Mouse (Mus musculus) neural tube, embryonic 14.5 days (tissue): ENCODE results near the gene Ugt1a8. TPM values are rescaled to one million over a fixed set of nuclear protein-coding genes. Genes with fewer than 3 reads are reported as not detected.
"Not testable (repeated sequence)": the region's sequence is repeated elsewhere in the genome, so short reads cannot be mapped to it uniquely, and the experiment has no call there.

Experiments used
- ATAC-seq: fragments of 200-750 bp; cut with Nextera tagmentation; 2 replicates; pipeline ENCODE4 v1.8.0; 2017; ENCODE audit warnings: low read depth, mild to moderate bottlenecking, moderate TSS enrichment, moderate library complexity
- H3K27ac ChIP-seq: fragments of 300-500 bp; sonication (generic); 2 replicates; pipeline ENCODE4 v1.5.1; 2014; ENCODE audit warnings: low read depth, mild to moderate bottlenecking, control low read depth, low read length, moderate library complexity, mixed read lengths
- H3K27me3 ChIP-seq: fragments of 300-500 bp; sonication (generic); 2 replicates; pipeline ENCODE4 v1.6.1; 2014; ENCODE audit warnings: low read length; ENCODE audit not compliant: control insufficient read depth, insufficient read depth
- H3K36me3 ChIP-seq: fragments of 300-500 bp; sonication (generic); 2 replicates; pipeline ENCODE4 v1.6.1; 2014; ENCODE audit warnings: low read length, mixed read lengths; ENCODE audit not compliant: control insufficient read depth, insufficient read depth
- H3K4me1 ChIP-seq: fragments of 300-500 bp; sonication (generic); 2 replicates; pipeline ENCODE4 v1.6.1; 2014; ENCODE audit warnings: low read length; ENCODE audit not compliant: control insufficient read depth, insufficient read depth
- H3K4me2 ChIP-seq: fragments of 300-500 bp; sonication (generic); 2 replicates; pipeline ENCODE4 v1.6.1; 2014; ENCODE audit warnings: mild to moderate bottlenecking, low read depth, low read length, control low read depth
- H3K4me3 ChIP-seq: fragments of 300-500 bp; sonication (generic); 2 replicates; pipeline ENCODE4 v1.5.1; 2014; ENCODE audit warnings: low read depth, low read length, control low read depth, mixed read lengths
- H3K9ac ChIP-seq: fragments of 300-500 bp; sonication (generic); replicated peaks from 2 replicates; pipeline ENCODE4 v1.6.1; 2014; ENCODE audit warnings: low read depth, mild to moderate bottlenecking, control low read depth, low read length, mixed read lengths
- H3K9me3 ChIP-seq: fragments of 300-500 bp; sonication (generic); 2 replicates; pipeline ENCODE4 v1.6.1; 2016; ENCODE audit warnings: low read length; ENCODE audit not compliant: control insufficient read depth
- WGBS: fragments of 180-500 bp; shearing (Covaris S2); extraction: QIAGEN DNeasy Blood & Tissue Kit; methylation state at CpG from one replicate; pipeline ENCODE4 v1.1.7; 2014; 5-methylcytosine and 5-hydroxymethylcytosine counted together
- polyA plus RNA-seq: library from polyadenylated mRNA; unstranded; fragments of >200 nt; fragmentation: Nextera tagmentation; extraction: Ambion mirVana; gene quantifications from 2 replicates; pipeline ENCODE4 v1.2.1, GENCODE M21; 2014

Gene Ugt1a8
- polyA plus RNA-seq, 1 experiment from 2014 or later: not detected

DNA sequence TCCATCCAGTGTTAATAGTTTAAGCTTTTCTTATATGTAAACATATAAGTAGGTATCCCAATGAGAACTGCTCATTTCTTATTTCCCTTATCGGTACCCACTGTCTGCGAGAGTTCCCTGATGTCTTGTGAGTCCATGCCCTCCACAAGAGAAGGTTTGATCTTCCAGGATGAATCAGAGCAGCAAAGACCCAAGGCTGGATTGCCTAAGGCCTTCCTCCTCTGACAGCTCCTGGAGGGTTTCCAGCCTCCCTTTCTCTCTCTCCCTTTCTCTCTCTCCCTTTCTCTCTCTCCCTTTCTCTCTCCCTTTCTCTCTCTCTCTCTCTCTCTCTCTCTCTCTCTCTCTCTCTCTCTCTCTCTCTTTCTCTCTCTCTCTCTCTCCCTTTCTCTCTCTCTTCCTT is 41.5 kb downstream of the Ugt1a8 start:
- ATAC-seq, H3K4me1 ChIP-seq, H3K36me3 ChIP-seq, H3K9ac ChIP-seq, H3K27ac ChIP-seq, H3K27me3 ChIP-seq, H3K4me3 ChIP-seq, H3K4me2 ChIP-seq, H3K9me3 ChIP-seq: not testable (repeated sequence)
- WGBS: 90% methylated on average over 2 of the region's 2 CpGs

DNA sequence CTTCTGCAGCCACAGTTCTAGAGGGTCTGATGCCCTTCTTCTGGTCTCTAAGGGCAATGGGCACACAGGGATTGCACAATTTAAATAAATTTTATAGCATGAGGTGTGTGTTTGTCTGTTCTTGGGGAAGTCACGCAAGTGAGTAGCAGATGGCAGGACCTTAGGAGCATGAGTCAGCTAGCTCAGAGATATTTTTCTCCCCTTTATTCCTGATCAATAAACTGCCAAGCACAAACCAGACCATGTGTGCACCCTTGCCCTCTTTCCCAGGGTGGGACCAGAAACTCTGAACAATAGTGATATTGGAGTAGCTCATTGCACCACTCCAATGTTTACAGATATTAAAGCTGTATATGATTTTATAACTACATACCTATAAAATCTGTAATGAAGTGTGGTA is 42.6 kb downstream of the Ugt1a8 start:
- H3K9me3 ChIP-seq, H3K4me3 ChIP-seq, H3K27ac ChIP-seq, H3K36me3 ChIP-seq, H3K4me1 ChIP-seq, H3K4me2 ChIP-seq, H3K27me3 ChIP-seq, ATAC-seq, H3K9ac ChIP-seq: not testable (repeated sequence)
- 91% methylated on average over 1 of the region's 1 CpGs for WGBS

DNA sequence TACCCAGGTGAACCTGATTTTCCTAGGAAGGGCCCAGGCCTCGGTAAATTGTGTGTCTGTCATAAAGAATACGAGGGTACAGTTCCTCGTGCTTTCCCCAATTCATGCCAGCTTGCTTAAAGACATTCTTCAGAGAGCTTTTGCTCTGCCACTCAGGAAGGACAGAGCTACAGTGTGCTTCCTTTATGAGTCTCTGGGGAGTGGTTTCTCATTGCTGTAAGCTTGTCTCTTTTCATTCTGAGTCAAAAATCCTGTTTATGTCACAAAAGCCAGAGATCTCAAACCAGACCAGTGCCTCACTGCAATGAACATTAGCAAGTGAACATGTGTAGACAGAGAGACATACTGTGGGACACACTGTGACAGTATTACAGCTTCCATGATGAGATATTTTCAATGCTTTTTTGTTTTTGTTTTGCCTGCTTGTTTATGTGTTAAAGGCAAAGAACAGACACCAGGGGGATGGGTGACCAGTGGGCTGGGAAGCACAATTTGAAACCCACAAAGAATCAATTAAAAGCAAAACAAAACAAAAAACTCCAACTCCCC is 46.4 kb downstream of the Ugt1a8 start:
- H3K4me1 ChIP-seq: no peaks in the 10 kb centered on the region
- H3K4me2 ChIP-seq: no peak overlapping the region
- H3K27ac ChIP-seq: peak overlapping the region; percentile 39; the same call in 1 of the 2 replicates
- peak; percentile 17; the same call in 1 of the 2 replicates for ATAC-seq
- H3K36me3 ChIP-seq: no peaks in the 10 kb centered on the region
- no peak overlapping the region for H3K4me3 ChIP-seq
- H3K9ac ChIP-seq: no peak overlapping the region
- WGBS: 57% methylated on average over 3 of the region's 3 CpGs
- H3K9me3 ChIP-seq: no peaks in the 10 kb centered on the region
- no peaks in the 10 kb centered on the region for H3K27me3 ChIP-seq

DNA sequence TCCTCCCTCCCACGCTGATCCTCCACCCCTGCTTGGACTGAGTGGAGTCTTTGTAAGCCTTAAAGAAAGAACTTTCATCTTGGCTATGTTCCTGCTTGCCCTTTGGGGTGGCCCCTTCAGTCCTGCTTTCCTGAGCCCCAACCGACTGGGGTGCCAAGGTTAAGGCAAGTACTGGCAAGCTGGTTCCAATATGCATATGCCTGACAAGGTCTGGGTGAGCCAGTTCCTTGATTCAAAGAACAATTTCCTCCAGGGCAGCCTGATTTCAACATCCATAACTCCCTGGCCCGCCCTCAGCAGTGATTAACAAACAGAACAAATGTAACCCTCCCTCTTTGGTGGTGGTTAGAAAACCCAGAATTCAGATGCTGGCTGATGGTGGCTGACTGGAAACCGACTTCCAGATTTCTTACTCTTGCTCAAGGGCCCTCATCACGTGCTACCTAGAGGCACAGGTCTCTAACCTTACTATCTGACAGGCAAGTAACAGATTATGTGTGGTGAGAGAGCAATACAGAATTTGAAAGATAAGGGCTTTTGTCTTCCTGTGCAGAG is 46.9 kb downstream of the Ugt1a8 start, which contains the start of gene Ugt1a6a:
Gene Ugt1a6a (plus strand): TSS at position 353 of the 555 bp plus-strand sequence.
- H3K4me2 ChIP-seq, H3K9me3 ChIP-seq, H3K9ac ChIP-seq, H3K27me3 ChIP-seq, H3K4me1 ChIP-seq, H3K4me3 ChIP-seq, H3K36me3 ChIP-seq: not testable (repeated sequence)
- peak within 1 kb of the TSS; percentile 39; the same call in 1 of the 2 replicates for H3K27ac ChIP-seq
- 48% methylated on average over 4 of the region's 5 CpGs for WGBS
- ATAC-seq: peak; percentile 54; the same call in 1 of the 2 replicates

DNA sequence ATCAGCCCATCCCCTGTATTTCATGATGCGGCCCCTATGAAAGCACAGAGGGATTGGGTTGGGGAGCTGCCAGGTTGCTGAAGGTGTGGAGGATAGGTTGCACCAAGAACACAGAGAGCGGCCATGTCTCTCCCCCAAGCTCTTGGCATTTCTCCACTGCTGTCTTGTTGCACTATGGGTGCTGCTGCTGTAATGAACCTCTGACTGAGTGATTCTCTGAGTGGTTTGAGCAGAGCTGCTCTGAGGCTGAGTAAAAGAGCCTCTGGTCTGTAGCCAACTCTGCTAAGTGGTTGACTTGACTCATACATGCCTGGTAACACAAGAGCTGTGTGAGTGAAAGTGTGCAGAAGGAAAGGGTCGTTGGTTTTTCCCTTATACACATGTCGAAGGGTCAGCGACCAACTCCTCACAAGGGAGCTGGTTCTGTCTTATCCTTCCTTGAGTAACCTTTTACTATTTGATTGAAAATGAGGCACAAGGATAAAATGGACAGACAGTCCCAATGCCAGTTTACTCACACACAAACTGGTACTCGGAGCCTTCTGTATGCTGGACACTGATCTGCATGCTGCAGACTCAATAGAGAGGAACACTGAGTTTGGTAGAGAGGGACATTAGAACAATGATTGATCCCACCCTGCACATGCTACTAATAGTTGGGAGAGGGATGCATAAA is 47.8 kb downstream of the Ugt1a8 start:
- not testable (repeated sequence) for H3K36me3 ChIP-seq, H3K27me3 ChIP-seq, H3K9ac ChIP-seq, H3K27ac ChIP-seq, H3K9me3 ChIP-seq, H3K4me3 ChIP-seq, H3K4me1 ChIP-seq, ATAC-seq, H3K4me2 ChIP-seq
- WGBS: 91% methylated on average over 5 of the region's 6 CpGs

DNA sequence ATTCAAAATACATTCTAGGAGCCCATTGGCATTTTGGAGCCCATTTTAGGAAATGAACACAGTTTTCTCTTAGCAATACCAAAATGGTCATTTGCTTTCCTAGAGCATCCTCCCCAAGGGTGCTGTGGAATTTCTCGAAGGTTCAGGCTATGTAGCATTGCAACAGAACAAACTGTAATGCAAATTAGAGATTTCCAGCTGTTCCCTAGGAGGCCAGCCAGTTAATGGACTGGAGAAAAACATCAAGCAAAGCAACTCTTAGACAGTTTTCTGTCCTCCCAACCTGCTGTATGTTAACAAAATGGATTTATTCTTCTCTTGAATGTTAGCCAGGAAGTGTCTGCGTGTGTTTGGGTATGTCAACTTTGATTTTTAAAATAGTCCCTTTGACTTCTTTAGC is 49.0 kb downstream of the Ugt1a8 start:
- Histone ChIP-seq H3K27ac (no peak overlapping the region), H3K9me3 (no peaks in the 10 kb centered on the region), H3K4me1 (no peaks in the 10 kb centered on the region), H3K27me3 (no peaks in the 10 kb centered on the region), H3K9ac (no peak overlapping the region), H3K36me3 (no peaks in the 10 kb centered on the region), H3K4me2 (no peak overlapping the region), H3K4me3 (no peak overlapping the region)
- WGBS: 64% methylated on average over 2 of the region's 2 CpGs
- ATAC-seq: no peak

DNA sequence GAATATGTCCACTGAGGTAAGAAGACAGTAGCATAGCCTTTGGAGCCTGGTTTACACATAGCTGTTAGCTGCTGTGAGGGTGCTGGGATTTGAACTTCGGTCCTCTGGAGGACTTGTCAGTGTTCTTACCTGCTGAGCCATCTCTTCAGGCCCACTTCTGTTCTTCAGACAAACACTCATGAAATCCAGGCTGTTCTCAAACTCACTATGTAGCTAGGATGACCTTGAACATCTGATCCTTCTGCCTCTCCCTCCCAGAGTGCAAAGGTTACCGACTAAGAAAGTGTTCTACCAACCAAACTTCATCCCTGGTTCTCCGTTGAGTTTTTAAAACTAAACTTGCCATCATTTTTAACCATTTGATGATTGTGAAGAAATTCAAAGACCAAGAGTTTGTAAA is 49.7 kb downstream of the Ugt1a8 start:
- no peak overlapping the region for H3K27ac ChIP-seq
- H3K27me3 ChIP-seq: no peaks in the 10 kb centered on the region
- H3K9me3 ChIP-seq: no peaks in the 10 kb centered on the region
- no peak for ATAC-seq
- H3K36me3 ChIP-seq: no peaks in the 10 kb centered on the region
- no peak overlapping the region for H3K4me2 ChIP-seq
- H3K9ac ChIP-seq: no peak overlapping the region
- no peak overlapping the region for H3K4me3 ChIP-seq
- no peaks in the 10 kb centered on the region for H3K4me1 ChIP-seq
- WGBS: 92% methylated on average over 3 of the region's 3 CpGs

DNA sequence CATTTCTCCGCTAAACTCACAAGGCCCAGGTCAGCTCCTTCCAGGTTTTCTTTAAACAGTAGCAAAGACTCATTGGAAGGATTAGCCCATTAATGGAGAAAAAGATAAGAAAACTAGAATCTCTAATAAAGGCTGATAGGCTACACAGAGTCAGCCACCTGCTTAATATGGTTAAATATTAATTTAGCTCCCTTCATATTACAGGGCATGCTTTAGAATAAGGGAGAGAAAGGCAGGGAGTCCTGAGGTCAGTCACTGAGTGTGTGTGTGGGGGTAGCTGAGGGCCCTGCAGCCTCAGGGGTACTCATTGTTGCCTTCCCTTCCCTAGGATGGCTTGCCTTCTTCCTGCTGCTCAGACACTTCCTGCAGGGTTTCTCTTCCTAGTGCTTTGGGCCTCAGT is 50.5 kb downstream of the Ugt1a8 start:
- 90% methylated on average over 1 of the region's 1 CpGs for WGBS
- Histone ChIP-seq H3K36me3 (no peaks in the 10 kb centered on the region), H3K4me1 (no peaks in the 10 kb centered on the region), H3K4me2 (no peak overlapping the region), H3K4me3 (no peak overlapping the region), H3K9me3 (no peaks in the 10 kb centered on the region), H3K27me3 (no peaks in the 10 kb centered on the region), H3K9ac (no peak overlapping the region), H3K27ac (no peak overlapping the region)
- ATAC-seq: no peak

DNA sequence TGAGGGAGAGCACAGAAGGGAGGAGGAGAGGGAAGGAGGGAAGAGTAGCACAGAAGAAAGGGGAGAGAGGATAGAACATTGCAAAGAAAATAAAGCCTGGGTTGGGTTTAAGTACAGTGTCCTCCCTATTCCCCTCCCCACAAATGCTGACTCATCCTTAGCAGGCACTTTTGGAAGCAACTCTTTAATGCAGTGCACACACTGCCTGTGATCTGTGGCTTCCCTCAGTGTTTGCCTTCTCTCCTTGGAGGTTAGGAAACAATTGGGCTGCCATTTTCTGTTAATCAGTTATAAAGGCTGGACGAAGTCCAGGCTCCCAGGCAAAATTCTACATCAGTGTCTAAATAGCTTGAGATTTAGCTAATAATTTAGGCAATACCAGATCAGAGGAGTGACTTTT is 52.9 kb downstream of the Ugt1a8 start:
- 36% methylated on average over 1 of the region's 1 CpGs for WGBS
- not testable (repeated sequence) for H3K27me3 ChIP-seq, ATAC-seq, H3K4me1 ChIP-seq, H3K9ac ChIP-seq, H3K4me2 ChIP-seq, H3K4me3 ChIP-seq, H3K36me3 ChIP-seq, H3K9me3 ChIP-seq, H3K27ac ChIP-seq
